Mouse (Mus musculus) C2C12 (cell line): ENCODE data around the gene Rnf207. TPM values are rescaled to one million over a fixed set of nuclear protein-coding genes. Genes with fewer than 3 reads are reported as not detected.

Source experiments
- H3K27me3 ChIP-seq: one replicate; pipeline ENCODE4 v1.6.1; 2011; ENCODE audit not compliant: control insufficient read depth, insufficient read depth, insufficient read length
- H3K36me3 ChIP-seq: one replicate; pipeline ENCODE4 v1.6.1; 2011; ENCODE audit not compliant: control insufficient read depth, insufficient read depth
- H3K4me3 ChIP-seq: one replicate; pipeline ENCODE4 v1.5.1; 2011; ENCODE audit warnings: mild to moderate bottlenecking, control low read depth; ENCODE audit not compliant: poor library complexity, insufficient read depth, severe bottlenecking
- H3K79me2 ChIP-seq: one replicate; pipeline ENCODE4 v1.6.1; 2011; ENCODE audit not compliant: control insufficient read depth, insufficient read depth
- H3K79me3 ChIP-seq: one replicate; pipeline ENCODE4 v1.6.1; 2011; ENCODE audit warnings: low read depth, control low read depth
- H3ac ChIP-seq: one replicate; pipeline ENCODE3; 2011; ENCODE audit warnings: low read depth; ENCODE audit not compliant: control insufficient read depth, insufficient read length
- CEBPB ChIP-seq: IDR thresholded peaks from one replicate; pipeline ENCODE4 v1.6.1; 2011; ENCODE audit warnings: low read depth, mild to moderate bottlenecking, control low read depth, moderate library complexity
- CTCF ChIP-seq: IDR thresholded peaks from one replicate; pipeline ENCODE4 v1.5.1; 2011; ENCODE audit not compliant: control insufficient read depth, insufficient read depth, insufficient read length
- FOSL1 ChIP-seq: IDR thresholded peaks from one replicate; pipeline ENCODE4 v1.8.0; 2011; ENCODE audit warnings: mild to moderate bottlenecking, low read length; ENCODE audit not compliant: poor library complexity, insufficient read depth, severe bottlenecking
- MAX ChIP-seq: IDR thresholded peaks from one replicate; pipeline ENCODE4 v1.6.1; 2011; ENCODE audit warnings: mild to moderate bottlenecking, control low read depth
- MYOD1 ChIP-seq: IDR thresholded peaks from one replicate; pipeline ENCODE4 v1.6.1; 2011; ENCODE audit warnings: low read depth; ENCODE audit not compliant: control insufficient read depth, insufficient read length
- MYOG ChIP-seq: IDR thresholded peaks from one replicate; pipeline ENCODE4 v1.6.1; 2011; ENCODE audit not compliant: control insufficient read depth, insufficient read length; ENCODE audit errors: extremely low read depth
- USF1 ChIP-seq: IDR thresholded peaks from one replicate; pipeline ENCODE4 v1.6.1; 2011; ENCODE audit warnings: low read depth, mild to moderate bottlenecking, control low read depth, moderate library complexity
- polyA plus RNA-seq: library from polyadenylated mRNA; unstranded; fragments of >200 nt; fragmentation: generic; extraction: Trizol; gene quantifications from one replicate; pipeline ENCODE4 v1.2.1, GENCODE M21; 2012; ENCODE audit warnings: missing spikeins

Rnf207 gene
- polyA plus RNA-seq, 1 experiment = 0.23 TPM

- no peaks in the 10 kb centered on the region for H3K79me2 ChIP-seq
- H3K79me3 ChIP-seq = no peaks in the 10 kb centered on the region
- H3ac ChIP-seq = peak within 1 kb of the TSS; percentile 74
- TF ChIP-seq MAX (no peak), FOSL1 (no peak), MYOD1 (no peak), MYOG (no peak), USF1 (no peak), CEBPB (no peak), CTCF (no peak)
- peaks cover 12% of the 10 kb centered on the region for H3K36me3 ChIP-seq
- H3K4me3 ChIP-seq = peak within 1 kb of the TSS; percentile 30
- no peaks in the 10 kb centered on the region for H3K27me3 ChIP-seq
Measured at GRCm38 (mm10) chr4:152273621-152274236, 45.1 kb downstream of the Rnf207 start, which contains the start of gene Gpr153. Gene Gpr153, plus strand, starts transcription at chr4:152274232.

- H3ac ChIP-seq = no peak overlapping the region
- H3K27me3 ChIP-seq = no peaks in the 10 kb centered on the region
- no peaks in the 10 kb centered on the region for H3K79me2 ChIP-seq
- H3K4me3 ChIP-seq = no peak overlapping the region
- no peaks in the 10 kb centered on the region for H3K79me3 ChIP-seq
- peaks cover 16% of the 10 kb centered on the region for H3K36me3 ChIP-seq
- TF ChIP-seq USF1 = no peak
- TF ChIP-seq MYOG = no peak
- no peak for TF ChIP-seq CTCF
- no peak for TF ChIP-seq FOSL1
- no peak for TF ChIP-seq CEBPB
- no peak for TF ChIP-seq MYOD1
- no peak for TF ChIP-seq MAX
Measured at GRCm38 (mm10) chr4:152273191-152273590, 45.6 kb downstream of the Rnf207 start.

GRCm38 (mm10) chr4:152272449-152273049 is 46.2 kb downstream of the Rnf207 start:
- TF ChIP-seq USF1 (no peak), MYOG (no peak), CEBPB (no peak), FOSL1 (no peak), CTCF (no peak), MAX (no peak), MYOD1 (no peak)
- Histone ChIP-seq H3K79me2 (no peaks in the 10 kb centered on the region), H3K79me3 (no peaks in the 10 kb centered on the region), H3K4me3 (no peak overlapping the region), H3K36me3 (peaks cover 16% of the 10 kb centered on the region), H3K27me3 (no peaks in the 10 kb centered on the region), H3ac (no peak overlapping the region)

- Histone ChIP-seq H3K4me3 (no peak overlapping the region), H3K36me3 (peaks cover 16% of the 10 kb centered on the region), H3ac (no peak overlapping the region), H3K79me3 (no peaks in the 10 kb centered on the region), H3K79me2 (no peaks in the 10 kb centered on the region), H3K27me3 (no peaks in the 10 kb centered on the region)
- TF ChIP-seq MYOD1 = no peak
- no peak for TF ChIP-seq USF1
- no peak for TF ChIP-seq MYOG
- no peak for TF ChIP-seq CTCF
- no peak for TF ChIP-seq CEBPB
- TF ChIP-seq FOSL1 = no peak
Measured at GRCm38 (mm10) chr4:152272006-152272405, 46.8 kb downstream of the Rnf207 start.

GRCm38 (mm10) chr4:152271334-152271733 is 47.5 kb downstream of the Rnf207 start:
- peaks cover 16% of the 10 kb centered on the region for H3K36me3 ChIP-seq
- H3K27me3 ChIP-seq = no peaks in the 10 kb centered on the region
- TF ChIP-seq MYOG (no peak), MYOD1 (no peak), USF1 (no peak), FOSL1 (no peak), CEBPB (no peak), MAX (no peak), CTCF (no peak)
- H3K4me3 ChIP-seq = no peak overlapping the region
- no peaks in the 10 kb centered on the region for H3K79me2 ChIP-seq
- H3K79me3 ChIP-seq = no peaks in the 10 kb centered on the region
- no peak overlapping the region for H3ac ChIP-seq
